Mouse (Mus musculus) kidney, adult 2 months (tissue): Measurements from ENCODE around the gene Mrps15. TPM values are rescaled to one million over a fixed set of nuclear protein-coding genes. Genes with fewer than 3 reads are reported as not detected.
"Not testable (repeated sequence)": the region's sequence is repeated elsewhere in the genome, so short reads cannot be mapped to it uniquely, and the experiment has no call there.

Source experiments
- DNase-seq: peaks from one replicate; pipeline ENCODE4 v3.0.0; 2021
- H3K27ac ChIP-seq: fragments of 200-500 bp; 2 replicates; pipeline ENCODE4 v1.5.1; 2012; ENCODE audit warnings: low read depth, low read length, control low read depth, inconsistent platforms; ENCODE audit not compliant: insufficient read depth
- H3K27me3 ChIP-seq: fragments of 200-500 bp; replicated peaks from 2 replicates; pipeline ENCODE4 v1.6.1; 2012; ENCODE audit warnings: mild to moderate bottlenecking, moderate library complexity, low read length, inconsistent platforms; ENCODE audit not compliant: control insufficient read depth, insufficient read depth
- H3K36me3 ChIP-seq: fragments of 200-500 bp; 2 replicates; pipeline ENCODE4 v1.6.1; 2012; ENCODE audit warnings: mild to moderate bottlenecking, moderate library complexity, low read length, inconsistent platforms; ENCODE audit not compliant: control insufficient read depth, insufficient read depth
- H3K4me1 ChIP-seq: fragments of 200-500 bp; 2 replicates; pipeline ENCODE4 v1.6.1; 2011; ENCODE audit warnings: low read length; ENCODE audit not compliant: control insufficient read depth, insufficient read depth
- H3K4me3 ChIP-seq: fragments of 200-500 bp; 2 replicates; pipeline ENCODE4 v1.5.1; 2011; ENCODE audit warnings: mild to moderate bottlenecking, low read depth, low read length, control low read depth; ENCODE audit not compliant: insufficient read depth
- CTCF ChIP-seq: fragments of 200-500 bp; conservative IDR thresholded peaks from 2 replicates; pipeline ENCODE4 v1.5.1; 2011; ENCODE audit warnings: low read depth, mild to moderate bottlenecking, control low read depth, low read length, moderate library complexity, mixed read lengths; ENCODE audit not compliant: insufficient read depth, insufficient read length
- POLR2A ChIP-seq: fragments of 200-500 bp; IDR thresholded peaks from one replicate; pipeline ENCODE4 v1.6.1; 2011; ENCODE audit warnings: low read depth, low read length, control low read depth
- WGBS: fragments of 180-500 bp; shearing (Covaris S2); methylation state at CpG from one replicate; pipeline ENCODE4 v1.1.7; 2018; 5-methylcytosine and 5-hydroxymethylcytosine counted together
- polyA plus RNA-seq: library from polyadenylated mRNA; depleted of rRNA; stranded (reverse); fragments of >200 nt; gene quantifications from 2 replicates; pipeline ENCODE4 v1.2.3, GENCODE M21; 2012

Gene Mrps15
- polyA plus RNA-seq, 1 experiment = 38.2 TPM

DNA sequence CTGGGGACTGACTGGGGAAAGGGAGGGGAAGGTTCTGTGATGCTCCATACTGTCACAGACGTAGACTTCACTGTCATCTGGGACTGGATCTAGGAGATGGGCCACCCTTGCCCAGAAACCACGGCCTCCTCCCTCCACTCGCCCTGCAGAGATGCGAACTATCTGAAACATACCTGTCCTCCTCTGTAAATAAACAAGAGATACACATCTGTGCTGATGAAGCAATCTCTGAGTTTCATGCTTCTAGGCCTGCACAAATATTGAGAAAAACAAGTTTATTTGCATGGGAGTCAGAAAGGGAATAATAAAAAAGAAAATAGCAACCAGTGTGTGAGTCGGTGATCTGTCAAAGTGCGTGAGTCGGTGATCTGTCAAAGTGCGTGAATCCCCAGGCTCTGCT, 45.1 kb downstream of the Mrps15 start:
- no peaks in the 10 kb centered on the region for H3K27me3 ChIP-seq
- no peak for TF ChIP-seq POLR2A
- TF ChIP-seq CTCF = no peak
- H3K27ac ChIP-seq = no peak overlapping the region
- WGBS = 88% methylated on average over 8 of the region's 8 CpGs
- H3K4me3 ChIP-seq = no peak overlapping the region
- H3K4me1 ChIP-seq = peaks cover 5% of the 10 kb centered on the region; the same call in 1 of the 2 replicates
- no peak for DNase-seq
- no peaks in the 10 kb centered on the region for H3K36me3 ChIP-seq

DNA sequence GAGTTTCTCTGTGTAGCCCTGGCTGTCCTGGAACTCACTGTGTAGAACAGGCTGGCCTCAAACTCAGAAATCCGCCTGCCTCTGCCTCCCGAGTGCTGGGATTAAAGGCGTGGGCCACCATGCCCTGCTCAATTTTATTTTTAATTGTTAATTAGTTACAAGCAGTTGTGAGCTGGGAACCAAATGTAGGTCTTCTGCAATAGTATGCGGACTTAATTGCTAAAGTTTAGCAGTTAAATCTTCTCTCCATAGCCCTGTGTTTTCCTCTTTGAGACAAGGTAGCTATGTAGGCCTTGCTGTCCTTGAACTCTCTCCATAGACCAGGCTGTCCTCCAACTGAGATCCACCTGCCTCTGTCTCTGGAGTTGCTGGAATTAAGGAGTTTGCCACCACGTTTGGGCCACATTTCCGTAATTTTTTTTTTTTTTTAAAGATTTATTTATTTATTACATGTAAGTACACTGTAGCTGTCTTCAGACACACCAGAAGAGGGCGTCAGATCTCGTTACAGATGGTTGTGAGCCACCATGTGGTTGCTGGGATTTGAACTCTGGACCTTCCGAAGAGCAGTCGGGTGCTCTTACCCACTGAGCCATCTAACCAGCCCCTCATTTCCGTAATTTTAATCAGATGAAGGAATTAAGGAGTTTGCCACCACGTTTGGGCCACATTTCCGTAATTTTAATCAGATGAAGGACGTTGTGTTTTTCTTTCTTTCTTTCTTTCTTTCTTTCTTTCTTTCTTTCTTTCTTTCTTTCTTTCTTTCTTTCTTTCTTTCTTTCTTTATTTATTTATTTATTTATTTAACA, 49.1 kb downstream of the Mrps15 start:
- H3K4me3 ChIP-seq, DNase-seq, H3K27ac ChIP-seq, H3K27me3 ChIP-seq, H3K4me1 ChIP-seq, H3K36me3 ChIP-seq: not testable (repeated sequence)
- 53% methylated on average over 14 of the region's 14 CpGs for WGBS

DNA sequence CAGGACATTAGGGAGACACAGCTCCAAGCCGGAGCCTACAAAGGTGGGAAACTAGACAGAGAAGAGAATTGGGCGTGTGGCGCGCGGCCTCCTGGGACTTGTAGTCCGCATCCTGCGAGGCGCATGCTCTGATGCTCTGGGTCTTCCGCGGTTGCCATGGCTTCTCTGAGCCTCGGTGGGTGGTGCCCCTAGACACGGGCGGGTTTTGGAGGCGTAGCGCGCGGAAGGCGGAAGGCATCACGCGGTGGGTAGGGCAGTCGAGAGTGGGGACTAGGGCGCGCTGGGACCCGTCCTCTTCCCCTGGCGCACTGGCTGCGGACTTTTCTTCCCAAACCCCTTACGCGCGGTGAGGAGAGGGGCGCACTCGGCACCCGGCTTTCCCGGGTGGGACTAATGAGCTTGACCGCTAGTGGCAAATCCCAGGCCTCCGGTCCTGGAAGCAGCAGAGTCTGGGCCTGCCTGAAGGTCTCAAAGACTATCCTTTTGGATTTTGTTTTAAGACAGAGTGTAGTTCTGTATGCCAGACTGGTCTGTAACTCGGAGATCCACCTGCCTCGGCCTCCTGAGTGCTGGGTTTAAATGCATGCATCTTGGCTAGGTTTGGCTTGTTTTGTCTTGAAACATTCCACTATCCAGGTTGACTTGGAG, 49.9 kb downstream of the Mrps15 start, which contains the start of gene Lsm10:
Lsm10 (plus strand) TSS at position 160 of the 648 bp plus-strand sequence.
- TF ChIP-seq CTCF = no peak
- TF ChIP-seq POLR2A = peak; percentile 62
- H3K27me3 ChIP-seq = no peaks in the 10 kb centered on the region
- peak within 1 kb of the TSS; percentile 81 for H3K27ac ChIP-seq
- peak within 1 kb of the TSS; percentile 86 for H3K4me3 ChIP-seq
- 2% methylated on average over 37 of the region's 37 CpGs for WGBS
- no peaks in the 10 kb centered on the region for H3K36me3 ChIP-seq
- DNase-seq = peak; percentile 98
- peaks cover 3% of the 10 kb centered on the region; the same call in 1 of the 2 replicates for H3K4me1 ChIP-seq

DNA sequence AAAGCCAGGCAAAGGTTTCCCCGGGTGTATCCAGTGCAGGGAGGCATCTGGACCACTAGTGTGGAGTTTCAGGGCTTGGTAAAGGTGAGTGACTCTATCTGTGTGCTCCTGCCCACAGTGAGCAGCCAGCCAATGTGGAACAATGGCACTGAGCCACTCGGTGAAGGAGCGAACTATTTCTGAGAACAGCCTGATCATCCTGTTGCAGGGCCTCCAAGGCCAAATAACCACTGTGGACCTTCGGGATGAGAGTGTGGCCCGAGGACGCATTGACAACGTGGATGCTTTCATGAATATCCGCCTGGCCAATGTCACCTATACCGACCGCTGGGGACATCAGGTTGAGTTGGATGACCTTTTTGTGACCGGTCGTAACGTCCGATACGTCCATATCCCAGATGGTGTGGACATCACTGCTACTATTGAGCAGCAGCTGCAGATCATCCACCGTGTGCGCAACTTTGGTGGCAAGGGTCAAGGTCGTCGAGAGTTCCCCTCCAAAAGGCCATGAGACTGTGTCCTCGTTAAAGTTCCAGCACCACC, 51.1 kb downstream of the Mrps15 start:
- WGBS = 85% methylated on average over 20 of the region's 20 CpGs
- Histone ChIP-seq H3K4me3 (no peak overlapping the region), H3K27me3 (no peaks in the 10 kb centered on the region), H3K36me3 (no peaks in the 10 kb centered on the region), H3K4me1 (peaks cover 7% of the 10 kb centered on the region; the same call in 1 of the 2 replicates), H3K27ac (no peak overlapping the region)
- TF ChIP-seq POLR2A (no peak), CTCF (no peak)
- DNase-seq = no peak

DNA sequence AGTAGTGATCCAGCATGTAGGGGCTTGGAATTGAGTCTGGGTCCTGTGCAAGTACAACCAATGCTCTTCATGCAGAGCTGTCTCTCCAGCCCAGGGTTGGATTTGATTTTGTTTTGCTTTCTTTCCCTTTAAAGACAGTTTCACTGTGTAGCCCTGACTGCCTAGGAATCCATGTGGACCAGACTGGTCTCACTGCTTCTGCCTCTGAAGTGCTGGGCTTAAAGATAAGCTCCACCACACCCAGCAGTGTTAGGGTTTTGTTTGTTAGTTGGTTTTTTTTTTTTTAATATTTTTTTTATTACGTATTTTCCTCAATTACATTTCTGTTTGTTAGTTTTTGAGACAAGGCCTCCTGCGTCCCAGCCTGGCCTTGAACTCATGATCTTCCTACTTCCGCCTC, 52.6 kb downstream of the Mrps15 start:
- Histone ChIP-seq H3K27ac (no peak overlapping the region), H3K4me1 (peaks cover 10% of the 10 kb centered on the region; the same call in 1 of the 2 replicates), H3K36me3 (no peaks in the 10 kb centered on the region), H3K4me3 (no peak overlapping the region), H3K27me3 (no peaks in the 10 kb centered on the region)
- no peak for DNase-seq
- WGBS = 94% methylated on average over 3 of the region's 3 CpGs
- TF ChIP-seq POLR2A = no peak
- no peak for TF ChIP-seq CTCF

DNA sequence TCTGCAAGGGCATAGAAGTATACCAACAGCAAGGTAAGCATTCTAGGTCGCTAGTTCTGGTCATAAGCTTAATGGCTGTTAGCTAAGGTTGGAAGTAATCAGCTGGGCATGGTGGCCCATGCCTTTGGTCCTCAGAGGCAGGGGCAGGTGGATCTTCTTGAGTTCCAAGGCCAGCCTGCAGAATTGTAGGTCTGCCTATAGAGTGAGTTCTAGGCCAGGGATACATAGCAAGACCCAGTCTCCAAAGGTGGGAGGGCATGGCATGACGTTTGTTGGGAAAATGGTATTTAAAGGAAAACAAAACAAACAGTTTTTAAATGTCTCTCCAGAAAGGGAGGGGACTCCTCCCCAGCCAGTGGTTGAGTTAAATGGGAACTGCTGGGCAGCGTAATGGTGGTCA, 54.0 kb downstream of the Mrps15 start:
- TF ChIP-seq CTCF = no peak
- no peak for TF ChIP-seq POLR2A
- no peak overlapping the region for H3K27ac ChIP-seq
- H3K27me3 ChIP-seq = no peaks in the 10 kb centered on the region
- 82% methylated on average over 3 of the region's 3 CpGs for WGBS
- H3K36me3 ChIP-seq = no peaks in the 10 kb centered on the region
- H3K4me3 ChIP-seq = no peak overlapping the region
- H3K4me1 ChIP-seq = peaks cover 17% of the 10 kb centered on the region; the same call in 1 of the 2 replicates
- DNase-seq = no peak
